Mouse (Mus musculus): ENCODE results near the gene Fam241b. TPM values are rescaled to one million over a fixed set of nuclear protein-coding genes. Genes with fewer than 3 reads are reported as not detected.
"Not testable (repeated sequence)": the region's sequence is repeated elsewhere in the genome, so short reads cannot be mapped to it uniquely, and the experiment has no call there.

Gene Fam241b
- polyA plus RNA-seq, 1 experiment from 2014 or later = 1.1 TPM

- H3K36me3 ChIP-seq (ENCODE audit: control insufficient read depth, insufficient read depth) = no peaks in the 10 kb centered on the region
- H3K4me1 ChIP-seq (ENCODE audit: control insufficient read depth, low read depth, low read length) = no peaks in the 10 kb centered on the region
- H3K9ac ChIP-seq (ENCODE audit: low read depth, low read length) = no peak overlapping the region
- H3K27me3 ChIP-seq (ENCODE audit: control insufficient read depth, insufficient read depth, low read depth, low read length) = no peaks in the 10 kb centered on the region
- no peak overlapping the region for H3K4me2 ChIP-seq (ENCODE audit: low read depth, low read length)
- no peak for ATAC-seq (ENCODE audit: low read depth)
- no peak overlapping the region for H3K27ac ChIP-seq (ENCODE audit: low read length)
- H3K4me3 ChIP-seq (ENCODE audit: low read depth, low read length) = no peak overlapping the region
- no peaks in the 10 kb centered on the region for H3K9me3 ChIP-seq (replicated peaks; ENCODE audit: control insufficient read depth, low read length)
Observed at GRCm38 (mm10) chr10:62089486-62089885, 54.2 kb downstream of the Fam241b start.

GRCm38 (mm10) chr10:62089071-62089470, 54.6 kb downstream of the Fam241b start:
- WGBS (ENCODE audit: insufficient replicate concordance) = 49% methylated on average over 7 of the region's 7 CpGs
- H3K4me3 ChIP-seq (ENCODE audit: low read depth, low read length) = no peak overlapping the region
- H3K4me2 ChIP-seq (ENCODE audit: low read depth, low read length) = no peak overlapping the region
- ATAC-seq (ENCODE audit: low read depth) = no peak
- no peak overlapping the region for H3K27ac ChIP-seq (ENCODE audit: low read length)
- H3K4me1 ChIP-seq (ENCODE audit: control insufficient read depth, low read depth, low read length) = no peaks in the 10 kb centered on the region
- H3K36me3 ChIP-seq (ENCODE audit: control insufficient read depth, insufficient read depth) = no peaks in the 10 kb centered on the region
- no peaks in the 10 kb centered on the region for H3K27me3 ChIP-seq (ENCODE audit: control insufficient read depth, insufficient read depth, low read depth, low read length)
- H3K9me3 ChIP-seq (replicated peaks; ENCODE audit: control insufficient read depth, low read length) = no peaks in the 10 kb centered on the region
- H3K9ac ChIP-seq (ENCODE audit: low read depth, low read length) = no peak overlapping the region

- 58% methylated on average over 5 of the region's 5 CpGs for WGBS (ENCODE audit: insufficient replicate concordance)
- no peak overlapping the region for H3K27ac ChIP-seq (ENCODE audit: low read length)
- no peaks in the 10 kb centered on the region for H3K27me3 ChIP-seq (ENCODE audit: control insufficient read depth, insufficient read depth, low read depth, low read length)
- no peaks in the 10 kb centered on the region for H3K36me3 ChIP-seq (ENCODE audit: control insufficient read depth, insufficient read depth)
- no peak overlapping the region for H3K4me2 ChIP-seq (ENCODE audit: low read depth, low read length)
- H3K4me1 ChIP-seq (ENCODE audit: control insufficient read depth, low read depth, low read length) = no peaks in the 10 kb centered on the region
- H3K9ac ChIP-seq (ENCODE audit: low read depth, low read length) = no peak overlapping the region
- ATAC-seq (ENCODE audit: low read depth) = no peak
- H3K9me3 ChIP-seq (replicated peaks; ENCODE audit: control insufficient read depth, low read length) = no peaks in the 10 kb centered on the region
- H3K4me3 ChIP-seq (ENCODE audit: low read depth, low read length) = no peak overlapping the region
Observed at GRCm38 (mm10) chr10:62088411-62088810, 55.3 kb downstream of the Fam241b start.

- Histone ChIP-seq H3K27me3 (ENCODE audit: control insufficient read depth, insufficient read depth, low read depth, low read length) (no peaks in the 10 kb centered on the region), H3K4me1 (ENCODE audit: control insufficient read depth, low read depth, low read length) (no peaks in the 10 kb centered on the region), H3K9me3 (replicated peaks; ENCODE audit: control insufficient read depth, low read length) (no peaks in the 10 kb centered on the region), H3K36me3 (ENCODE audit: control insufficient read depth, insufficient read depth) (no peaks in the 10 kb centered on the region), H3K9ac (ENCODE audit: low read depth, low read length) (no peak overlapping the region), H3K27ac (ENCODE audit: low read length) (no peak overlapping the region), H3K4me3 (ENCODE audit: low read depth, low read length) (no peak overlapping the region), H3K4me2 (ENCODE audit: low read depth, low read length) (no peak overlapping the region)
- ATAC-seq (ENCODE audit: low read depth) = no peak
- 82% methylated on average over 5 of the region's 5 CpGs for WGBS (ENCODE audit: insufficient replicate concordance)
Observed at GRCm38 (mm10) chr10:62086826-62087225, 56.9 kb downstream of the Fam241b start.

- Histone ChIP-seq H3K36me3 (ENCODE audit: control insufficient read depth, insufficient read depth) (no peaks in the 10 kb centered on the region), H3K27ac (ENCODE audit: low read length) (no peak overlapping the region), H3K9ac (ENCODE audit: low read depth, low read length) (no peak overlapping the region), H3K27me3 (ENCODE audit: control insufficient read depth, insufficient read depth, low read depth, low read length) (no peaks in the 10 kb centered on the region), H3K9me3 (replicated peaks; ENCODE audit: control insufficient read depth, low read length) (no peaks in the 10 kb centered on the region), H3K4me1 (ENCODE audit: control insufficient read depth, low read depth, low read length) (no peaks in the 10 kb centered on the region), H3K4me2 (ENCODE audit: low read depth, low read length) (no peak overlapping the region), H3K4me3 (ENCODE audit: low read depth, low read length) (no peak overlapping the region)
- WGBS (ENCODE audit: insufficient replicate concordance) = 39% methylated on average over 2 of the region's 2 CpGs
- ATAC-seq (ENCODE audit: low read depth) = no peak
Observed at GRCm38 (mm10) chr10:62086044-62086443, 57.7 kb downstream of the Fam241b start.

- Histone ChIP-seq H3K27ac (ENCODE audit: low read length) (no peak overlapping the region), H3K4me2 (ENCODE audit: low read depth, low read length) (no peak overlapping the region), H3K4me3 (ENCODE audit: low read depth, low read length) (no peak overlapping the region), H3K9me3 (replicated peaks; ENCODE audit: control insufficient read depth, low read length) (no peaks in the 10 kb centered on the region), H3K27me3 (ENCODE audit: control insufficient read depth, insufficient read depth, low read depth, low read length) (no peaks in the 10 kb centered on the region), H3K4me1 (ENCODE audit: control insufficient read depth, low read depth, low read length) (no peaks in the 10 kb centered on the region), H3K36me3 (ENCODE audit: control insufficient read depth, insufficient read depth) (no peaks in the 10 kb centered on the region), H3K9ac (ENCODE audit: low read depth, low read length) (no peak overlapping the region)
- ATAC-seq (ENCODE audit: low read depth) = no peak
- 59% methylated on average over 11 of the region's 11 CpGs for WGBS (ENCODE audit: insufficient replicate concordance)
Observed at GRCm38 (mm10) chr10:62076248-62077134, 67.2 kb downstream of the Fam241b start.

GRCm38 (mm10) chr10:62071346-62071745, 72.4 kb downstream of the Fam241b start:
- not testable (repeated sequence) for H3K4me1 ChIP-seq (ENCODE audit: control insufficient read depth, low read depth, low read length); H3K27ac ChIP-seq (ENCODE audit: low read length); ATAC-seq (ENCODE audit: low read depth); H3K27me3 ChIP-seq (ENCODE audit: control insufficient read depth, insufficient read depth, low read depth, low read length); H3K4me2 ChIP-seq (ENCODE audit: low read depth, low read length); H3K36me3 ChIP-seq (ENCODE audit: control insufficient read depth, insufficient read depth); H3K4me3 ChIP-seq (ENCODE audit: low read depth, low read length); H3K9me3 ChIP-seq (replicated peaks; ENCODE audit: control insufficient read depth, low read length); H3K9ac ChIP-seq (ENCODE audit: low read depth, low read length)
- WGBS (ENCODE audit: insufficient replicate concordance) = 66% methylated on average over 11 of the region's 14 CpGs

- ATAC-seq (ENCODE audit: low read depth) = no peak
- H3K9ac ChIP-seq (ENCODE audit: low read depth, low read length) = no peak overlapping the region
- 69% methylated on average over 8 of the region's 8 CpGs for WGBS (ENCODE audit: insufficient replicate concordance)
- no peaks in the 10 kb centered on the region for H3K36me3 ChIP-seq (ENCODE audit: control insufficient read depth, insufficient read depth)
- H3K27ac ChIP-seq (ENCODE audit: low read length) = no peak overlapping the region
- no peak overlapping the region for H3K4me3 ChIP-seq (ENCODE audit: low read depth, low read length)
- H3K9me3 ChIP-seq (replicated peaks; ENCODE audit: control insufficient read depth, low read length) = no peaks in the 10 kb centered on the region
- H3K4me2 ChIP-seq (ENCODE audit: low read depth, low read length) = no peak overlapping the region
- no peaks in the 10 kb centered on the region; the same call in 1 of the 2 replicates for H3K4me1 ChIP-seq (ENCODE audit: control insufficient read depth, low read depth, low read length)
- no peaks in the 10 kb centered on the region for H3K27me3 ChIP-seq (ENCODE audit: control insufficient read depth, insufficient read depth, low read depth, low read length)
Observed at GRCm38 (mm10) chr10:62070636-62071035, 73.1 kb downstream of the Fam241b start.

- no peaks in the 10 kb centered on the region; the same call in 1 of the 2 replicates for H3K4me1 ChIP-seq (ENCODE audit: control insufficient read depth, low read depth, low read length)
- H3K27me3 ChIP-seq (ENCODE audit: control insufficient read depth, insufficient read depth, low read depth, low read length) = no peaks in the 10 kb centered on the region
- no peaks in the 10 kb centered on the region for H3K9me3 ChIP-seq (replicated peaks; ENCODE audit: control insufficient read depth, low read length)
- H3K4me3 ChIP-seq (ENCODE audit: low read depth, low read length) = no peak overlapping the region
- H3K9ac ChIP-seq (ENCODE audit: low read depth, low read length) = no peak overlapping the region
- WGBS (ENCODE audit: insufficient replicate concordance) = 66% methylated on average over 3 of the region's 3 CpGs
- H3K36me3 ChIP-seq (ENCODE audit: control insufficient read depth, insufficient read depth) = no peaks in the 10 kb centered on the region
- ATAC-seq (ENCODE audit: low read depth) = no peak
- no peak overlapping the region for H3K27ac ChIP-seq (ENCODE audit: low read length)
- H3K4me2 ChIP-seq (ENCODE audit: low read depth, low read length) = no peak overlapping the region
Observed at GRCm38 (mm10) chr10:62069946-62070345, 73.8 kb downstream of the Fam241b start.

All from liver, embryonic 16.5 days (tissue).